Mouse (Mus musculus) liver, embryonic 14.5 days (tissue): ENCODE data around the gene Commd7.

Source experiments
- CTCF ChIP-seq: IDR thresholded peaks from 2 replicates; pipeline ENCODE4 v1.5.1; 2016; ENCODE audit warnings: antibody characterized with exemption, low read depth, control low read depth
- EP300 ChIP-seq: IDR thresholded peaks from 2 replicates; pipeline ENCODE4 v1.6.1; 2016; ENCODE audit warnings: antibody characterized with exemption, low read depth

GRCm38 (mm10) chr2:153580042-153580441 lies 52.5 kb downstream of the Commd7 start:
- no peak for TF ChIP-seq CTCF
- TF ChIP-seq EP300, result no peak
